Mouse (Mus musculus) CH12.LX (cell line): ENCODE results near the gene Polr3gl. TPM values are rescaled to one million over a fixed set of nuclear protein-coding genes. Genes with fewer than 3 reads are reported as not detected.

Source experiments
- DNase-seq: peaks from one replicate; pipeline ENCODE4 v3.0.0-alpha.2; 2013; ENCODE audit errors: extremely low read depth
- H3K27ac ChIP-seq: 2 replicates; pipeline ENCODE4 v1.5.1; 2012; ENCODE audit warnings: low read depth, mild to moderate bottlenecking, control low read depth, moderate library complexity; ENCODE audit not compliant: insufficient read depth
- H3K27me3 ChIP-seq: replicated peaks from 2 replicates; pipeline ENCODE3; 2012; ENCODE audit warnings: inconsistent platforms
- H3K36me3 ChIP-seq, 2 experiments: replicated peaks in 1 of 2; 2 replicates each; pipeline versions ENCODE3 to v1.6.1; 2012; ENCODE audit warnings: inconsistent platforms in 1 of 2, low read length in 1 of 2, mild to moderate bottlenecking in 1 of 2, mixed read lengths in 1 of 2, moderate library complexity in 1 of 2; ENCODE audit not compliant: control insufficient read depth in 1 of 2, insufficient read depth in 1 of 2
- H3K4me1 ChIP-seq, 2 experiments: 2 replicates each; pipeline ENCODE4 v1.6.1; 2012; ENCODE audit warnings: inconsistent platforms in 1 of 2, moderate library complexity in 1 of 2; ENCODE audit not compliant: insufficient read depth in 2 of 2, control insufficient read depth in 1 of 2
- H3K4me2 ChIP-seq: 2 replicates; pipeline ENCODE4 v1.6.1; 2012; ENCODE audit warnings: low read depth, mild to moderate bottlenecking, control low read depth; ENCODE audit not compliant: poor library complexity, insufficient read depth, severe bottlenecking
- H3K4me3 ChIP-seq, 3 experiments: fragments of 150-350 bp in 1 of 3; sonication (generic) in 1 of 3; replicated peaks in 1 of 3; 2 replicates each; pipeline versions ENCODE3 to v1.5.1; 2011 to 2012; ENCODE audit warnings: low read depth in 2 of 3, low read length in 2 of 3, mild to moderate bottlenecking in 2 of 3, moderate library complexity in 2 of 3, control low read depth in 1 of 3, improper control_type of control experiment in 1 of 3, inconsistent platforms in 1 of 3, mixed read lengths in 1 of 3; ENCODE audit not compliant: poor library complexity in 1 of 3
- H3K79me2 ChIP-seq: replicated peaks from 2 replicates; pipeline ENCODE4 v1.6.1; 2012; ENCODE audit warnings: mild to moderate bottlenecking, moderate library complexity; ENCODE audit not compliant: control insufficient read depth, poor library complexity, insufficient read depth, severe bottlenecking; ENCODE audit errors: extremely low read depth
- H3K9ac ChIP-seq: 2 replicates; pipeline ENCODE4 v1.6.1; 2012; ENCODE audit warnings: low read depth, mild to moderate bottlenecking, control low read depth, moderate library complexity; ENCODE audit not compliant: insufficient read depth
- H3K9me3 ChIP-seq: replicated peaks from 2 replicates; pipeline ENCODE3; 2012; ENCODE audit warnings: low read length, inconsistent platforms, mixed read lengths
- BHLHE40 ChIP-seq: IDR thresholded peaks from 2 replicates; pipeline ENCODE4 v1.6.1; 2011; ENCODE audit warnings: mild to moderate bottlenecking, low read depth, low read length, improper control_type of control experiment
- CTCF ChIP-seq, 2 experiments: IDR thresholded peaks in 1 of 2; conservative IDR thresholded peaks in 1 of 2; 2 replicates each; pipeline ENCODE4 v1.5.1; 2011 to 2012; ENCODE audit warnings: low read depth in 2 of 2, low read length in 2 of 2, improper control_type of control experiment in 1 of 2, inconsistent platforms in 1 of 2, mild to moderate bottlenecking in 1 of 2, moderate library complexity in 1 of 2
- E2F4 ChIP-seq: IDR thresholded peaks from 2 replicates; pipeline ENCODE4 v1.6.1; 2011; ENCODE audit warnings: low read depth, low read length, improper control_type of control experiment; ENCODE audit not compliant: insufficient replicate concordance
- GABPA ChIP-seq: IDR thresholded peaks from 2 replicates; pipeline ENCODE4 v1.6.1; 2012; ENCODE audit warnings: low read depth, low read length, improper control_type of control experiment, inconsistent platforms; ENCODE audit not compliant: insufficient replicate concordance
- HCFC1 ChIP-seq: IDR thresholded peaks from 2 replicates; pipeline ENCODE4 v1.6.1; 2012; ENCODE audit warnings: low read depth, mild to moderate bottlenecking, inconsistent platforms, low read length, improper control_type of control experiment
- MAX ChIP-seq: IDR thresholded peaks from 2 replicates; pipeline ENCODE4 v1.6.1; 2011; ENCODE audit warnings: low read length, improper control_type of control experiment
- MXI1 ChIP-seq: IDR thresholded peaks from 2 replicates; pipeline ENCODE4 v1.6.1; 2011; ENCODE audit warnings: mild to moderate bottlenecking, low read depth, low read length, improper control_type of control experiment
- SIN3A ChIP-seq: IDR thresholded peaks from 2 replicates; pipeline ENCODE4 v1.6.1; 2012; ENCODE audit warnings: low read length, improper control_type of control experiment, inconsistent platforms
- TBP ChIP-seq: conservative IDR thresholded peaks from 2 replicates; pipeline ENCODE4 v1.6.1; 2011; ENCODE audit warnings: low read depth, low read length, improper control_type of control experiment
- UBTF ChIP-seq: IDR thresholded peaks from 2 replicates; pipeline ENCODE4 v1.6.1; 2012; ENCODE audit warnings: low read depth, mild to moderate bottlenecking, inconsistent platforms, low read length, improper control_type of control experiment, moderate library complexity
- ZMIZ1 ChIP-seq: IDR thresholded peaks from 2 replicates; pipeline ENCODE4 v1.6.1; 2012; ENCODE audit warnings: low read depth, mild to moderate bottlenecking, inconsistent platforms, low read length, improper control_type of control experiment
- dilution Hi-C: fragments of 300-500 bp; cut with MboI; formaldehyde crosslinking; loops from 2 replicates; pipeline ENCODE4 v1.14.3; 2020; ENCODE audit warnings: low sequenced_read_pairs; ENCODE audit not compliant: extremely low pct_unique_long_range_greater_than_20kb, extremely low pct_ligation_motif_present
- in situ Hi-C: fragments of 300-500 bp; cut with MboI; formaldehyde crosslinking; loops from 3 replicates; pipeline ENCODE4 v1.14.3; 2019; ENCODE audit warnings: low sequenced_read_pairs, low pct_ligation_motif_present, low pct_unique_long_range_greater_than_20kb, mixed read lengths
- polyA plus RNA-seq: library from polyadenylated mRNA; unstranded; fragments of >175 nt; gene quantifications from 2 replicates; pipeline ENCODE4 v1.2.1, GENCODE M21; 2012; ENCODE audit warnings: low read depth; ENCODE audit not compliant: insufficient read length
- total RNA-seq, 2 experiments: library from RNA; depleted of rRNA; stranded (reverse); fragments of 300-350 nt in 1 of 2; fragments of >200 nt in 1 of 2; gene quantifications; 2 replicates each; pipeline ENCODE4 v1.2.3; 2012 to 2014

The Polr3gl gene
- total and polyA plus RNA-seq, 3 experiments, result 13.7 to 18.8 (median 15.7) TPM

DNA sequence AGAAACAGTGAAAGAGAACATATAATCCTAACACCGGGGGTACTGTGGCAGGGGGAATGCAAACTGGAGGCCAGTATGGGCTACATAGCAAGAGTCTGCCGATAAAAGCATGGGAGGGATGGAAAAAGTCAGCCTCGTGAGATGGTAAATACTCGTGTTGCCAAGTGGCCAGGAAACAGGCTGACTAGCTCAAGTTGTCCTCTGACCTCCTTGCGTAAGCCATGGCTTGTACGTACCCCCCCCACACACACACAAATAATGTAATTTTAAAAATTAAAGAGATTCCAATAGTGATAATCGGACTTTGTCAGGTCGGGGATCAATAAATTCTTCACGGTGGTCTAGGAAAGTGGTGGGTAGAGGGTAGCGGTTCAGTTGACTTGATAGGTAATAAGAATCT lies 607 bp downstream of the Polr3gl start:
- H3K9ac ChIP-seq, result peak overlapping the region; percentile 85
- dilution Hi-C loops (no loop called here), in situ Hi-C loops (loop anchor here (5.0 kb wide), 1 partner anchor 39 kb away; no protein-coding TSS in a partner anchor)
- H3K79me2 ChIP-seq, result no peaks in the 10 kb centered on the region; the same call in 1 of the 2 replicates
- DNase-seq, result peak; percentile 60
- peaks cover 0 to 10% of the 10 kb centered on the region in 2 experiments; a peak in 1 of 4 replicates for H3K4me1 ChIP-seq
- H3K27ac ChIP-seq, result peak overlapping the region; percentile 41
- H3K9me3 ChIP-seq, result peaks cover 13% of the 10 kb centered on the region
- H3K4me2 ChIP-seq, result peak overlapping the region; percentile 95
- H3K27me3 ChIP-seq, result no peaks in the 10 kb centered on the region
- TF ChIP-seq HCFC1 (0 out of 2 replicates have a peak, but pooled peaks have one; percentile 1), SIN3A (peak; percentile 78), ZMIZ1 (no peak), E2F4 (no peak), MAX (peak; percentile 42; the same call in 1 of the 2 replicates), MXI1 (0 out of 2 replicates have a peak, but pooled peaks have one; percentile 17), BHLHE40 (no peak)
- peaks cover 0 to 8% of the 10 kb centered on the region in 2 experiments for H3K36me3 ChIP-seq
- peak overlapping the region; percentile 52 to 67 (median 61) for H3K4me3 ChIP-seq

DNA sequence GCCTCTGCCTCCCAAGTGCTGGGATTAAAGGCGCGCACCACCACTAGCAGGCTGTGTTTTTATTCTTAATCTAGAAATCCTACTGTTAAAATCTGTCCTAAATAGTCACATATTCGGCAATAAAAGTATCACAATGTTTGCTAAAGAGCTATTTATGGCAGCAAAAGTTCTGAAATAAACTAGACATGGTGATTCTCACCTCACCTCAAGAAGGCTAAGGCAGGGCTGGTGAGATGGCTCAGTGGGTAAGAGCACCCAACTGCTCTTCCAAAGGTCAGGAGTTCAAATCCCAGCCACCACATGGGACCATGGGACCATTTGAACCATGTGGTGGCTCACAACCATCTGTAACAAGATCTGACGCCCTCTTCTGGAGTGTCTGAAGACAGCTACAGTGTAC lies 3.3 kb downstream of the Polr3gl start:
- Histone ChIP-seq H3K4me1 (peaks cover 0 to 10% of the 10 kb centered on the region in 2 experiments; a peak in 1 of 4 replicates), H3K27me3 (no peaks in the 10 kb centered on the region)
- in situ Hi-C loops, result loop anchor here (5.0 kb wide), 1 partner anchor 42 kb away; no protein-coding TSS in a partner anchor
- TF ChIP-seq TBP (peak; percentile 41; the same call in 1 of the 2 replicates), GABPA (no peak)
- TF ChIP-seq, all 38 proteins: peak for 1
- H3K4me3 ChIP-seq, result no peak overlapping the region
- DNase-seq, result no peak
- H3K36me3 ChIP-seq, result peaks cover 0 to 4% of the 10 kb centered on the region in 2 experiments
- dilution Hi-C loops, result no loop called here
- H3K9me3 ChIP-seq, result peaks cover 3% of the 10 kb centered on the region
- no peaks in the 10 kb centered on the region; the same call in 1 of the 2 replicates for H3K79me2 ChIP-seq
- H3K27ac ChIP-seq, result no peak overlapping the region
- H3K4me2 ChIP-seq, result no peak overlapping the region
- H3K9ac ChIP-seq, result no peak overlapping the region

DNA sequence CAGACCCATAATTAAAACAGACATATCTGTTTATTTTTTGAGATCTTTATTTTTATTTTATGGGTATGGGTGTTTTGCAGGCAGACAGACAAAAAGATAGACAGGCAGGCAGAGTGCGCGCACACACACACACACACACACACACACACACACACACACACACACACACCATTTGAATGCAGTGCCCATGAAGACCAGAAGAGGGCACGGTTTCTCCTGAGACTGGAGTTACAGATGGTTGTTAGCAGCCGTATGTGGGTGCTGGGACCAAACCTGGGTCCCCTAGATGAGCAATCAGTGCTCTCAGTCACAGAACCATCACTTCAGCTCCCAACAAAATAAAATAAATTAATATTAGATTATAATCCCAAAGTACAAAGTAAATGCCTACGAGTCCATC lies 10.6 kb downstream of the Polr3gl start:
- Histone ChIP-seq H3K4me1 (peaks cover 5 to 19% of the 10 kb centered on the region in 2 experiments), H3K9me3 (peaks cover 3% of the 10 kb centered on the region), H3K79me2 (no peaks in the 10 kb centered on the region), H3K4me3 (no peak overlapping the region), H3K4me2 (no peak overlapping the region), H3K27me3 (no peaks in the 10 kb centered on the region), H3K36me3 (peaks cover 0 to 8% of the 10 kb centered on the region in 2 experiments), H3K9ac (no peak overlapping the region), H3K27ac (no peak overlapping the region)
- no peak for DNase-seq
- dilution Hi-C loops, result no loop called here
- in situ Hi-C loops, result loop anchor here (5.0 kb wide), 1 partner anchor 41 kb away; no protein-coding TSS in a partner anchor
- no peak for TF ChIP-seq UBTF
- peak in 1 of 2 experiments; percentile 24; a peak in 1 of 4 replicates for TF ChIP-seq CTCF (conservative IDR thresholded peaks at IDR 0.05 in 1 of 2, IDR thresholded peaks at IDR 0.05 in 1 of 2; ENCODE audit: low read depth in 2 of 2, low read length in 2 of 2)
